Mouse (Mus musculus) midbrain, embryonic 13.5 days (tissue): Measurements from ENCODE around the gene Cd300ld4. TPM values are rescaled to one million over a fixed set of nuclear protein-coding genes. Genes with fewer than 3 reads are reported as not detected.
"Not testable (repeated sequence)": the region's sequence is repeated elsewhere in the genome, so short reads cannot be mapped to it uniquely, and the experiment has no call there.

ENCODE experiments used
- ATAC-seq: fragments of 200-750 bp; cut with Nextera tagmentation; 2 replicates; pipeline ENCODE4 v1.8.0; 2017; ENCODE audit warnings: mild to moderate bottlenecking, moderate TSS enrichment, moderate library complexity
- H3K27ac ChIP-seq: fragments of 300-500 bp; sonication (generic); 2 replicates; pipeline ENCODE4 v1.5.1; 2015; ENCODE audit warnings: inconsistent platforms, mild to moderate bottlenecking, moderate library complexity
- H3K27me3 ChIP-seq: fragments of 300-500 bp; sonication (generic); 2 replicates; pipeline ENCODE4 v1.6.1; 2015; ENCODE audit warnings: mild to moderate bottlenecking, inconsistent platforms
- H3K36me3 ChIP-seq: fragments of 300-500 bp; sonication (generic); 2 replicates; pipeline ENCODE4 v1.6.1; 2015; ENCODE audit warnings: mild to moderate bottlenecking, inconsistent platforms
- H3K4me1 ChIP-seq: fragments of 300-500 bp; sonication (generic); replicated peaks from 2 replicates; pipeline ENCODE4 v1.6.1; 2015; ENCODE audit warnings: inconsistent platforms
- H3K4me2 ChIP-seq: fragments of 300-500 bp; sonication (generic); replicated peaks from 2 replicates; pipeline ENCODE4 v1.6.1; 2015; ENCODE audit warnings: moderate library complexity, mild to moderate bottlenecking, inconsistent platforms
- H3K4me3 ChIP-seq: fragments of 300-500 bp; sonication (generic); replicated peaks from 2 replicates; pipeline ENCODE4 v1.5.1; 2015; ENCODE audit warnings: mild to moderate bottlenecking, inconsistent platforms
- H3K9ac ChIP-seq: fragments of 300-500 bp; sonication (generic); replicated peaks from 2 replicates; pipeline ENCODE4 v1.6.1; 2015; ENCODE audit warnings: mild to moderate bottlenecking, inconsistent platforms
- H3K9me3 ChIP-seq: fragments of 300-500 bp; sonication (generic); 2 replicates; pipeline ENCODE4 v1.6.1; 2016; ENCODE audit warnings: mild to moderate bottlenecking, inconsistent platforms
- WGBS: fragments of 180-500 bp; shearing (Covaris S2); methylation state at CpG from one replicate; pipeline ENCODE4 v1.1.7; 2015; 5-methylcytosine and 5-hydroxymethylcytosine counted together
- polyA plus RNA-seq: library from polyadenylated mRNA; unstranded; fragments of >200 nt; fragmentation: Nextera tagmentation; extraction: Ambion mirVana; gene quantifications from 2 replicates; pipeline ENCODE4 v1.2.1, GENCODE M21; 2015

The Cd300ld4 gene
- polyA plus RNA-seq, 1 experiment from 2014 or later, result not detected

- no peaks in the 10 kb centered on the region for H3K36me3 ChIP-seq
- H3K27me3 ChIP-seq, result 0 out of 2 replicates have a peak, but pooled peaks cover 7% of the 10 kb centered on the region
- no peaks in the 10 kb centered on the region for H3K4me1 ChIP-seq
- no peak overlapping the region for H3K4me3 ChIP-seq
- no peak overlapping the region for H3K9ac ChIP-seq
- H3K27ac ChIP-seq, result no peak overlapping the region
- 4% methylated on average over 9 of the region's 9 CpGs for WGBS
- no peak overlapping the region for H3K4me2 ChIP-seq
- ATAC-seq, result no peak
- no peaks in the 10 kb centered on the region for H3K9me3 ChIP-seq
These were observed 25.4 kb upstream of the Cd300ld4 start for GRCm38 (mm10) chr11:115052206-115052605.

- Histone ChIP-seq H3K4me3 (no peak overlapping the region), H3K27me3 (0 out of 2 replicates have a peak, but pooled peaks cover 7% of the 10 kb centered on the region), H3K4me1 (no peaks in the 10 kb centered on the region), H3K36me3 (no peaks in the 10 kb centered on the region), H3K9me3 (no peaks in the 10 kb centered on the region), H3K27ac (no peak overlapping the region), H3K4me2 (no peak overlapping the region), H3K9ac (no peak overlapping the region)
- WGBS, result 52% methylated on average over 3 of the region's 3 CpGs
- ATAC-seq, result no peak
These were observed 22.6 kb upstream of the Cd300ld4 start for GRCm38 (mm10) chr11:115049282-115049895.

- 78% methylated on average over 2 of the region's 2 CpGs for WGBS
- no peak for ATAC-seq
These were observed 21.4 kb upstream of the Cd300ld4 start, which contains the start of gene Cd300ld3 for GRCm38 (mm10) chr11:115048259-115048658. TSS of gene Cd300ld3 (minus strand) at chr11:115048409.

GRCm38 (mm10) chr11:115037669-115038068, 10.9 kb upstream of the Cd300ld4 start, which contains the start of gene Cd300ld5:
TSS of gene Cd300ld5 (minus strand) at chr11:115037769.
- not testable (repeated sequence) for H3K36me3 ChIP-seq, H3K27ac ChIP-seq

More at GRCm38 (mm10) chr11:115048259-115048658, 21.4 kb upstream of the Cd300ld4 start, which contains the start of gene Cd300ld3:
- Histone ChIP-seq H3K9me3 (no peaks in the 10 kb centered on the region), H3K27ac (no peak within 1 kb of the TSS), H3K4me3 (no peak within 1 kb of the TSS), H3K9ac (no peak within 1 kb of the TSS), H3K36me3 (no peaks in the 10 kb centered on the region), H3K4me2 (no peak within 1 kb of the TSS), H3K4me1 (no peaks in the 10 kb centered on the region), H3K27me3 (0 out of 2 replicates have a peak, but pooled peaks cover 7% of the 10 kb centered on the region)

GRCm38 (mm10) chr11:115016093-115016492, 10.7 kb downstream of the Cd300ld4 start, which contains the start of gene Cd300ld2:
TSS of gene Cd300ld2 (minus strand) at chr11:115016193.
- H3K9ac ChIP-seq, ATAC-seq, H3K27ac ChIP-seq, H3K4me3 ChIP-seq, H3K27me3 ChIP-seq, H3K9me3 ChIP-seq, H3K4me2 ChIP-seq, H3K4me1 ChIP-seq, H3K36me3 ChIP-seq: not testable (repeated sequence)
- no CpG with 5 or more reads among the region's 7 CpGs for WGBS

More at GRCm38 (mm10) chr11:115037669-115038068, 10.9 kb upstream of the Cd300ld4 start, which contains the start of gene Cd300ld5:
- H3K4me1 ChIP-seq, H3K9me3 ChIP-seq, ATAC-seq, H3K4me3 ChIP-seq, H3K4me2 ChIP-seq, H3K9ac ChIP-seq, H3K27me3 ChIP-seq: not testable (repeated sequence)
- WGBS, result no CpG with 5 or more reads among the region's 6 CpGs

- Histone ChIP-seq H3K4me3 (no peak overlapping the region), H3K27me3 (no peaks in the 10 kb centered on the region), H3K36me3 (no peaks in the 10 kb centered on the region), H3K9me3 (no peaks in the 10 kb centered on the region), H3K9ac (no peak overlapping the region), H3K4me1 (no peaks in the 10 kb centered on the region), H3K4me2 (no peak overlapping the region), H3K27ac (no peak overlapping the region)
- no peak for ATAC-seq
- WGBS, result 85% methylated on average over 5 of the region's 5 CpGs
These were observed 22.7 kb downstream of the Cd300ld4 start for GRCm38 (mm10) chr11:115004070-115004469.

GRCm38 (mm10) chr11:115001474-115002040, 25.3 kb downstream of the Cd300ld4 start, which contains the start of gene Cd300c2:
TSS of gene Cd300c2 (minus strand) at chr11:115001880.
- no peak within 1 kb of the TSS for H3K27ac ChIP-seq
- WGBS, result 87% methylated on average over 7 of the region's 7 CpGs
- H3K36me3 ChIP-seq, result no peaks in the 10 kb centered on the region
- H3K27me3 ChIP-seq, result no peaks in the 10 kb centered on the region
- no peaks in the 10 kb centered on the region for H3K9me3 ChIP-seq
- H3K4me3 ChIP-seq, result no peak within 1 kb of the TSS
- no peak within 1 kb of the TSS for H3K4me2 ChIP-seq
- ATAC-seq, result no peak
- H3K9ac ChIP-seq, result no peak within 1 kb of the TSS
- no peaks in the 10 kb centered on the region for H3K4me1 ChIP-seq

- H3K4me2 ChIP-seq, result no peak within 1 kb of the TSS
- no peak for ATAC-seq
- no peak within 1 kb of the TSS for H3K9ac ChIP-seq
- no peak within 1 kb of the TSS for H3K27ac ChIP-seq
- 79% methylated on average over 4 of the region's 4 CpGs for WGBS
- H3K27me3 ChIP-seq, result no peaks in the 10 kb centered on the region
- H3K4me3 ChIP-seq, result no peak within 1 kb of the TSS
- no peaks in the 10 kb centered on the region for H3K9me3 ChIP-seq
- no peaks in the 10 kb centered on the region for H3K4me1 ChIP-seq
- H3K36me3 ChIP-seq, result no peaks in the 10 kb centered on the region
These were observed 37.0 kb downstream of the Cd300ld4 start, which contains the start of gene Cd300ld for GRCm38 (mm10) chr11:114989793-114990192. TSS of gene Cd300ld (minus strand) at chr11:114989922.

- Histone ChIP-seq H3K9me3 (peaks cover 27% of the 10 kb centered on the region), H3K27ac (no peak overlapping the region), H3K9ac (no peak overlapping the region), H3K27me3 (no peaks in the 10 kb centered on the region), H3K4me2 (no peak overlapping the region), H3K4me1 (no peaks in the 10 kb centered on the region), H3K36me3 (no peaks in the 10 kb centered on the region), H3K4me3 (no peak overlapping the region)
- no peak for ATAC-seq
- WGBS, result 79% methylated on average over 4 of the region's 4 CpGs
These were observed 44.9 kb downstream of the Cd300ld4 start for GRCm38 (mm10) chr11:114981866-114982265.

- 81% methylated on average over 10 of the region's 10 CpGs for WGBS
These were observed 54.1 kb downstream of the Cd300ld4 start for GRCm38 (mm10) chr11:114972726-114973125.

More at GRCm38 (mm10) chr11:114972726-114973125, 54.1 kb downstream of the Cd300ld4 start:
- Histone ChIP-seq H3K4me3 (no peak overlapping the region), H3K4me1 (no peaks in the 10 kb centered on the region), H3K27me3 (no peaks in the 10 kb centered on the region), H3K9ac (no peak overlapping the region), H3K36me3 (no peaks in the 10 kb centered on the region), H3K4me2 (no peak overlapping the region), H3K9me3 (peaks cover 25% of the 10 kb centered on the region), H3K27ac (no peak overlapping the region)
- ATAC-seq, result no peak
